7 mouse cellular contexts compared by ENCODE assay signal in the genomic region with DNA sequence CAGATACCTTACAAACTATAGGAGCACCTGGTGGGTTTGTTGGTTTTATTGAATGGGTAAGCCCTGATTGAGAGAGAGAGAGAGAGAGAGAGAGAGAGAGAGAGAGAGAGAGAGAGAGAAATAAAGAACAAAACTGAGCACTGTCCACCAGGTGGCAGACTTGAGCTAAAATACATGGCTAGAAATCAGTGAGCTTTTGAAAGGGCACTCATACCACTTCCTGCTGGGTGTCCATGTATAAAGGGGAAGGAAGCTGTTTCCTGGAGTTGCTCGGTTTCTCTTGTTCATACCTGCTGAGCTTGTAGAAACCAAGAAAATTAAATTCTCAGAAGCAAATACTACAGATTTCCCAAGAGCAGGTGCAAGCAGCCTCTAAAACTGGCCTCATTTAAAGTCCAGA.
DNase-seq lines count a peak whose midpoint lies in the region; TF ChIP-seq lines count a peak whose summit lies in the region.

No protein-coding gene starts in this region.

- no peaks in the 10 kb centered on the region for H3K4me1 ChIP-seq in liver, adult 2 months (ENCODE audit: control insufficient read depth, insufficient read depth, low read length)

- intact Hi-C loops in heart, postnatal 14 days (cut with DNase I): loop anchor here (1.0 to 10.0 kb wide), 5 partner anchors 102 to 954 kb away; a partner anchor contains a TSS

- DNase-seq in right cerebral cortex, adult 2 months (ENCODE audit: low spot score in 2 of 2): peak; percentile 54 to 67
- no peak for DNase-seq in right cerebral cortex, postnatal 36 days (ENCODE audit: low spot score in 2 of 2)
- peak; percentile 85 for DNase-seq in adipocyte (ENCODE audit: low spot score)
- peak; percentile 84 for DNase-seq in embryo, embryonic 10 days (ENCODE audit: low spot score)
- peak; percentile 77 to 83 for DNase-seq in heart, postnatal 14 days
- DNase-seq in liver, adult 2 months (ENCODE audit: extremely low read depth, low read depth, low spot score): peak; percentile 60
- peak; percentile 50 for DNase-seq in retina, adult 2 months (ENCODE audit: low read depth, low spot score)

- H3K79me2 ChIP-seq in liver, adult 2 months (ENCODE audit: control insufficient read depth, insufficient read depth, low read length): no peaks in the 10 kb centered on the region

- peak; percentile 25; the same call in 1 of the 2 replicates for TF ChIP-seq CTCF in liver, adult 2 months (IDR thresholded peaks at IDR 0.05; ENCODE audit: low read depth, low read length)

- WGBS in liver, adult 2 months: 0% methylated on average over 1 of the region's 1 CpGs

- TF ChIP-seq POLR2A in liver, adult 2 months (IDR thresholded peaks at IDR 0.05; ENCODE audit: extremely low read depth, insufficient read depth, low read length): no peak

- H3K27ac ChIP-seq in liver, adult 2 months (replicated peaks; ENCODE audit: insufficient read depth, low read depth, low read length): no peak overlapping the region

- H3K4me3 ChIP-seq in liver, adult 2 months (ENCODE audit: insufficient read depth, low read depth, low read length): no peak overlapping the region

- H3K36me3 ChIP-seq in liver, adult 2 months (ENCODE audit: control insufficient read depth, insufficient read depth, low read length): no peaks in the 10 kb centered on the region

- H3K27me3 ChIP-seq in liver, adult 2 months (ENCODE audit: control insufficient read depth, insufficient read depth, low read length): no peaks in the 10 kb centered on the region

- H3K9ac ChIP-seq in liver, adult 2 months (ENCODE audit: low read depth, low read length): no peak overlapping the region

Comparison
In these comparisons a context has a peak if more than half of its experiments do, and no peak if none do; other contexts are left out.
1. DNase-seq: peak in right cerebral cortex, adult 2 months (2 of 2), adipocyte (single experiment), embryo, embryonic 10 days (single experiment), heart, postnatal 14 days (2 of 2), liver, adult 2 months (single experiment) and retina, adult 2 months (single experiment); none in right cerebral cortex, postnatal 36 days (0 of 2).